Mouse (Mus musculus): ENCODE results near the gene Gm3776.
"Not testable (repeated sequence)": the region's sequence is repeated elsewhere in the genome, so short reads cannot be mapped to it uniquely, and the experiment has no call there.

DNA sequence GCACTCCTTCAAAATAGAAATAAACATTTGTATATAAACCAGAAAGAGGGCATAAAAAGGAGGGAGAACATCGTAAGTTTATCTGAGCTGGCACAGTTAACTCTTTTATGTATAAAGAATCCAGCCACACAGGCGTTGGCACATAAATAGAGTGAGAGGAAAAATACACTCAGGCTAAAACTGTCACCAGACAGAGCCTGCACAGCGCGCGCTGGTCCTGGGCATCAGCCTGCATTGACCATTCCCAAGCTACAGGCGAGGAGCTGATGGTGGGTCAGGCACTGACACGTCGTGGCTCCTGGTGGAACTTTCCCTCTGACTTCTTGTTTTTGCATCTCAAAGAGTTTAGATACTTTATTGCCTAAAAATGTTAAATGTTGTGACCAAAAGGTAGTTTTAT, 35.5 kb downstream of the Gm3776 start:
- TF ChIP-seq CTCF, EP300 (IDR thresholded peaks at IDR 0.05; ENCODE audit: low read depth): not testable (repeated sequence)

All from liver, postnatal 0 days (tissue).